Mouse (Mus musculus) right cerebral cortex, postnatal 25 days (tissue): ENCODE results near the gene Nfs1.
"Not testable (repeated sequence)": the region's sequence is repeated elsewhere in the genome, so short reads cannot be mapped to it uniquely, and the experiment has no call there.

Source experiments
- DNase-seq: peaks from one replicate; pipeline ENCODE4 v3.0.0; 2022

Nfs1 gene

GRCm38 (mm10) chr2:156143953-156144724 is at the start of gene Nfs1, which contains the start of gene Romo1:
Gene Nfs1 (minus strand): TSS chr2:156144186.
Gene Romo1 (plus strand): TSS chr2:156144039.
- DNase-seq: peak; percentile 93

- no peak for DNase-seq
These were observed 49.3 kb upstream of the Nfs1 start for GRCm38 (mm10) chr2:156193066-156193862.

GRCm38 (mm10) chr2:156192068-156192467 is 48.1 kb upstream of the Nfs1 start:
- DNase-seq: no peak

GRCm38 (mm10) chr2:156191540-156191939 is 47.6 kb upstream of the Nfs1 start:
- no peak for DNase-seq

- DNase-seq: no peak
These were observed 46.3 kb upstream of the Nfs1 start for GRCm38 (mm10) chr2:156190004-156190896.

- DNase-seq: not testable (repeated sequence)
These were observed 45.3 kb upstream of the Nfs1 start for GRCm38 (mm10) chr2:156189241-156189640.

GRCm38 (mm10) chr2:156181592-156181991 is 37.6 kb upstream of the Nfs1 start:
- no peak for DNase-seq

- no peak for DNase-seq
These were observed 37.0 kb upstream of the Nfs1 start for GRCm38 (mm10) chr2:156180824-156181590.

- DNase-seq: peak; percentile 100
These were observed 36.3 kb upstream of the Nfs1 start, which contains the start of gene Rbm39 for GRCm38 (mm10) chr2:156180094-156180821. Gene Rbm39 (minus strand): TSS chr2:156180238.

GRCm38 (mm10) chr2:156179796-156180093 is 35.8 kb upstream of the Nfs1 start:
- DNase-seq: no peak

- DNase-seq: peak; percentile 77
These were observed 35.2 kb upstream of the Nfs1 start for GRCm38 (mm10) chr2:156179046-156179795.

- DNase-seq: no peak
These were observed 33.7 kb upstream of the Nfs1 start for GRCm38 (mm10) chr2:156177651-156178050.

- no peak for DNase-seq
These were observed 33.1 kb upstream of the Nfs1 start for GRCm38 (mm10) chr2:156177079-156177478.

GRCm38 (mm10) chr2:156166557-156166956 is 22.6 kb upstream of the Nfs1 start:
- no peak for DNase-seq

GRCm38 (mm10) chr2:156165478-156165877 is 21.5 kb upstream of the Nfs1 start:
- no peak for DNase-seq

- DNase-seq: no peak
These were observed 7.6 kb upstream of the Nfs1 start for GRCm38 (mm10) chr2:156151538-156151937.

GRCm38 (mm10) chr2:156147316-156147915 is 3.4 kb upstream of the Nfs1 start:
- no peak for DNase-seq

GRCm38 (mm10) chr2:156146272-156146989 is 2.4 kb upstream of the Nfs1 start:
- DNase-seq: no peak

GRCm38 (mm10) chr2:156145486-156146130 is 1.6 kb upstream of the Nfs1 start:
- DNase-seq: no peak
